Mouse (Mus musculus): ENCODE measurements around the gene Fam185a.

Gene Fam185a

GRCm38 (mm10) chr5:21496321-21496720 is 71.6 kb downstream of the Fam185a start:
- DNase-seq, result no peak

GRCm38 (mm10) chr5:21496881-21497280 is 72.1 kb downstream of the Fam185a start:
- no peak for DNase-seq

GRCm38 (mm10) chr5:21498490-21498889 is 73.7 kb downstream of the Fam185a start:
- no peak for DNase-seq

GRCm38 (mm10) chr5:21498925-21499324 is 74.2 kb downstream of the Fam185a start:
- DNase-seq, result no peak

- DNase-seq, result no peak
Measured at GRCm38 (mm10) chr5:21500133-21500532, 75.4 kb downstream of the Fam185a start.

GRCm38 (mm10) chr5:21500941-21501340 is 76.2 kb downstream of the Fam185a start:
- no peak for DNase-seq

GRCm38 (mm10) chr5:21502936-21503610 is 78.3 kb downstream of the Fam185a start:
- DNase-seq, result no peak

GRCm38 (mm10) chr5:21505159-21505558 is 80.4 kb downstream of the Fam185a start:
- no peak for DNase-seq

GRCm38 (mm10) chr5:21506887-21507286 is 82.1 kb downstream of the Fam185a start:
- no peak for DNase-seq

GRCm38 (mm10) chr5:21509801-21510200 is 85.0 kb downstream of the Fam185a start:
- no peak for DNase-seq

GRCm38 (mm10) chr5:21513363-21513762 is 88.6 kb downstream of the Fam185a start:
- DNase-seq, result no peak

GRCm38 (mm10) chr5:21517562-21517961 is 92.8 kb downstream of the Fam185a start:
- DNase-seq, result no peak

GRCm38 (mm10) chr5:21518207-21518606 is 93.4 kb downstream of the Fam185a start:
- DNase-seq, result no peak

- DNase-seq, result no peak
Measured at GRCm38 (mm10) chr5:21519166-21519565, 94.4 kb downstream of the Fam185a start.

- no peak for DNase-seq
Measured at GRCm38 (mm10) chr5:21526835-21527485, 102.2 kb downstream of the Fam185a start.

GRCm38 (mm10) chr5:21527488-21527911 is 102.7 kb downstream of the Fam185a start:
- no peak for DNase-seq

- no peak for DNase-seq
Measured at GRCm38 (mm10) chr5:21528068-21528842, 103.5 kb downstream of the Fam185a start.

GRCm38 (mm10) chr5:21529110-21529720 is 104.5 kb downstream of the Fam185a start:
- DNase-seq, result no peak
